Mouse (Mus musculus): ENCODE measurements around the gene Aldh1l1.
"Not testable (repeated sequence)": the region's sequence is repeated elsewhere in the genome, so short reads cannot be mapped to it uniquely, and the experiment has no call there.

Gene Aldh1l1

DNA sequence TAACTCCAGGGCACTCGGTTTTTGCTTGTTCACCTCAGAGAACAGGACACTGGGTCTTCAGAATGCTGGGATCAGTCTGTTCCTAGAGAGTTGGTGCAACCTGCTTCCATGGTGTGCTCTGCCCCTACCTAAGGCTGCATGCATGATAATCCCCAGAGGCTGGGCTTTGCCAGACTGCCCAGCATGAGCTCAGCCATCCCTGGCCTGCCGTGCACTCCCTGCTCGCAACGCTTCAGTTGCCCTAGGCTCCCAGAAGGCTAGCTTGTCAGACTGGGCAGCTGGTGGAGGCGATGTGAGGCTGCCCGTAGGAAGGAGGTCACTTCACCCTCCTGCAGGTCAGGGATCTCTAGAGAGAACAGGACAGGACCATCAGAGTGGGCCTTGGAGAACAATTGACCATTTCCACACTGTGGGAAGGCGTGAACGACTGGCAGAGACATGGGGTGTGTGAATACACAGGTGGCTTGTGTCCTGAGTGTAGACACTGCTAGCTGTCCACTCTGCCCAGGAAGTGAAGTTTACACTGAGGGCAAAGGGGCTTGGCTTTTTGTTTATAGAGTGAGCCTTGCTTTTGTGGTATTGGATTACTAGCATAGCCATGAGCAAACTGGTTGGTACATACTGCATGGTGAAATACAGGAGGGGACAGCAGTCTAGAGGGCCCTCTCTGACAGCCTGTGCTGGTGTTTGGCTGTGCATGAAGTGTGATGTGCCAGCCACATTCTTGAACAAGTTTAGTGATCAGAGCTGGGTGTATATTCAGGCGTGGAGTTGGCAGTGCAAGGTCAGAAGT, 134.8 kb downstream of the Aldh1l1 start:
- no peak for DNase-seq (ENCODE audit: low spot score in 2 of 2)

- DNase-seq (ENCODE audit: low spot score in 2 of 2), result no peak
These were observed 135.3 kb downstream of the Aldh1l1 start for GRCm38 (mm10) chr6:90621584-90621890.

DNA sequence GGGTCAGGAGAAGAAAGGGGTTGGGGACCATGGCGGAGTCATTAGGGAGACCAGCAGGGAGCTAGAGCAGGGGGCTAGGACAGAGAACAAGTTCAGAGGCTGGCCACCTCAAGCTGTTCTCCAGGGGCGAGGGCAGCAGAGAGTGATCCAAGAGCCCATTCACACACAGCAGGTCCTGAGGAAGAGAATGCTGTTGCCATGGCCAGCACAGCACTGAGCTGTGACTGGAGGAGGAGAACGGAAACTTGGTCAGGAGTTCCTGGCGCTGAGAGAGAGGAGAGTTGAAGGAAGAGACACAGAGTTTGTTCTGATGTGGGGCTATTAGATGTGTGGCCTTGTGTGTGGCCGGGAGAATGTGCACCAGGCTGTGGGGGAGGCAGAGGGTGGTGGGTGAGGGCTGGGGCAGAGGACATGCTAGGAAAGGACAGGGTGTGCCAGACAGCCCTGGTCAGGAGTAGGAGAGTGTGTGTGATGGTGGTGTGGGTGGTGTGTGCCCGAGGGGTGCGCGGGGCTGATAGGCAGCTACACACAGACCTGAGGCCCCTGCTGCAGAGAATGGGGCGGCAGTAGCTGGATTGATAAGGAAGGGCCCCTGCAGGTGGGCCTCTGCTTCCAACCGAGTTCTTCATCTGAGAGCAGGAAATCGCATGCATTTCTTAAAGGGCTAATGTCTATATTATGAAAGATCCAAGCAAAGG, 136.7 kb downstream of the Aldh1l1 start:
- DNase-seq (ENCODE audit: low spot score in 2 of 2), result no peak

DNA sequence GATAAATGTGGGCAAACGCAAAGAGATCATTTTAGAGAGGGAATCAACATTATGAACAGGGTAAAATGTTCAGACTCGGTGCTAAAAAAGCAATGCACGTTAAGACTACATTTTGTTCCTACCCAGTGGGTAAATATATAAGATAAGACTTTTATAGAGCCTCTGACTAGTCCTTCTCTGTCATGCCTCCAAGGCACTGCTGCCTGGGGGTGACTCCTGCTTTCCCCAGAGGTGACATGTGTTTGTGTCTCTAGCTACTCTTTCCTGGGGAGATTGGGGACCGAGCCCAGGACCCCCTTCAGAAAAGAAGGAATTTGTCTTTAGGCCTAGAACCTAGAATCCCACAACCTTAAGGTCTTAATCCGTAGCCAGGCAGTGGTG, 137.2 kb downstream of the Aldh1l1 start:
- DNase-seq (ENCODE audit: low spot score in 2 of 2), result no peak

GRCm38 (mm10) chr6:90624184-90624583, 138.0 kb downstream of the Aldh1l1 start:
- no peak for DNase-seq (ENCODE audit: low spot score in 2 of 2)

GRCm38 (mm10) chr6:90624733-90625132, 138.5 kb downstream of the Aldh1l1 start:
- no peak for DNase-seq (ENCODE audit: low spot score in 2 of 2)

- DNase-seq (ENCODE audit: low spot score in 2 of 2), result no peak
These were observed 139.2 kb downstream of the Aldh1l1 start for GRCm38 (mm10) chr6:90625207-90625994.

GRCm38 (mm10) chr6:90627556-90627955, 141.3 kb downstream of the Aldh1l1 start:
- no peak for DNase-seq (ENCODE audit: low spot score in 2 of 2)

DNA sequence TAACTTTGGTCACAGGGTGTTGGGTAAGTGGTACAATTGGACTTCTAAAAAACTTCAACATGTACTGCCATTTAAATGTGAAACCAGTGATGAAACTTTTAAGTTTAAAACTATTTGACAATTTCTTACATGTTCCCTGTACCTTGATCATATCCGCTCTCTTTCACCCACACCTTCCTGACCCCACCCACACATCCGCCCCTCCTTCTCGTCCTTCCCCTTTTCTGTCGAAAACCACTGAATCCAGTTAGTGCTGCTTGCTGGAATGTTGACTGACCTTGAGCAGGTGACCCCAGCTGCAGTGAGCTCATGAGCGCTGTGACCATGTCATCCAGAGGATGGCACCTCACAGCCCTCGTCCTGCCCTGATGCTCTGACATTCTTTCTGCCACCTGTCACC, 143.3 kb downstream of the Aldh1l1 start:
- no peak for DNase-seq (ENCODE audit: low spot score in 2 of 2)

GRCm38 (mm10) chr6:90630427-90630826, 144.2 kb downstream of the Aldh1l1 start:
- no peak for DNase-seq (ENCODE audit: low spot score in 2 of 2)

- not testable (repeated sequence) for DNase-seq (ENCODE audit: low spot score in 2 of 2)
These were observed 146.3 kb downstream of the Aldh1l1 start for GRCm38 (mm10) chr6:90632526-90632925.

GRCm38 (mm10) chr6:90635081-90635480, 148.9 kb downstream of the Aldh1l1 start:
- DNase-seq (ENCODE audit: low spot score in 2 of 2), result no peak

- no peak for DNase-seq (ENCODE audit: low spot score in 2 of 2)
These were observed 149.4 kb downstream of the Aldh1l1 start for GRCm38 (mm10) chr6:90635611-90636010.

GRCm38 (mm10) chr6:90643057-90643456, 156.8 kb downstream of the Aldh1l1 start:
- DNase-seq (ENCODE audit: low spot score in 2 of 2), result no peak

DNA sequence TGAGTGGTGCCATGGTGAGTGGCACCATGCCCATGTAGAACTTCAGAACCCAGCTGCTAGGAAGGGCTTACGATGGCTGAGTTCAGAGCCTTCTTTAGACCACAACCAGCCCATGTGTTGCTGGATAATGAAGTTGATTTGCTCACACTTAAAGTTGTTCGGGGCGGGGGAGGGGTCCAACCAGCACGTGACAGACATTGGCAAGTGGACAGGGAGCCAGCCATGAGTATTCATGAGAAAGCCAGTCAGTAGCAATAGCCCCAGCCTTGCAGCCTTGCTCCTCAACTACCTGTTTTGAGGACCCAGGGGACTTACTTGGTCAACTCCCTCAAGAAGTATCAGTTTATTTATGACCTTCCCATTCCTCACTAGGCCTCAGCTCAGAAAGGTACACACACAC, 158.7 kb downstream of the Aldh1l1 start:
- no peak for DNase-seq (ENCODE audit: low spot score in 2 of 2)

- DNase-seq (ENCODE audit: low spot score in 2 of 2), result no peak
These were observed 162.2 kb downstream of the Aldh1l1 start for GRCm38 (mm10) chr6:90648391-90648790.

DNA sequence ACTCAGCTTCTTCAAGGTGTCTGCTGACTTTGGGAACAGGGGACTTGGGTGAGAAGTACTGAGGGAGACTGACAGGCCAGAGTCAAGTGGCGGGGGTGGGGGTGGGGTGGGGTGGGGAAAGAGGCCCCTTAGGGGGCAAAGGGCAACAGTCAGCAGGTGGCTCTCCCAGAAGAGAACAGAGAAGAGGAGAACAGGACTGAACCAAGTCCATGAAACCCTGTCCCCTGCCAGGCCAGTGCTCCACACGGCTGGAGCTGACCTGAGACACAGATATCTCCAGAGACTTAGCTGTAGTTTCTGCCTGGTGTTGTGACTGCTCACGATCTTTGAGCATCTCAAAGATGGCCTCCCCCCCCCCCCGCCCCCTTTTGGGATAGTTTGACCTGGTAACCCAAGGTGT, 163.1 kb downstream of the Aldh1l1 start:
- no peak for DNase-seq (ENCODE audit: low spot score in 2 of 2)

Measured in right cerebral cortex, postnatal 36 days (tissue).